Mouse (Mus musculus) liver, adult 2 months (tissue): Measurements from ENCODE around the gene Phxr2.

ENCODE experiments used
- CTCF ChIP-seq: fragments of 200-500 bp; IDR thresholded peaks from 2 replicates; pipeline ENCODE4 v1.5.1; 2011; ENCODE audit warnings: low read depth, low read length, control low read depth
- POLR2A ChIP-seq: fragments of 200-500 bp; IDR thresholded peaks from 2 replicates; pipeline ENCODE4 v1.6.1; 2011; ENCODE audit warnings: low read length, control low read depth; ENCODE audit not compliant: insufficient read depth; ENCODE audit errors: extremely low read depth

GRCm38 (mm10) chr10:99078621-99079020, 47.5 kb downstream of the Phxr2 start:
- TF ChIP-seq POLR2A (no peak), CTCF (no peak)
